Mouse (Mus musculus) kidney, postnatal 10 days (tissue): Measurements from ENCODE around the gene Olfr90.
"Not testable (repeated sequence)": the region's sequence is repeated elsewhere in the genome, so short reads cannot be mapped to it uniquely, and the experiment has no call there.

Experiments
- DNase-seq: peaks from one replicate; pipeline ENCODE4 v3.0.0; 2021; ENCODE audit warnings: mixed read lengths

Gene Olfr90

DNA sequence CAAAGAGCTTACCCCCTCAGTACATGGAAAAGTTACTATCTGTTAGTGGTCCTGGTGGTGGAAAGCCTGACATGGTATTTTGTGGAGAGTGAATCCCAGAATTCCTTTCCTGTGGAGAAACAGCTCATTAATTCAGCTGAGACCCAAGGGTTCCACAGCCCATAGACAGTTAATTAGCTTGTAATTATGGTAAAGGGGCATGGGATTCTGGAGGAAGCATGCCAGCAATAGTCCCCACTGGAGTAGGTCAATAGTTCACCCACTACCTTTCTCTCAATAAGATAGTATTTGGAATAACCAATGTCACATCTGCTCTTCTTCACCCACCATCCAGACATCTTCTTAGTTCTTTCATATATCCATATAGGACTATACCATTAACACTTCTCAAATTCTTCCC, at the start of gene Olfr90:
Gene Olfr90 (minus strand): TSS at position 101 of the 400 bp plus-strand sequence.
- DNase-seq = no peak

- DNase-seq = not testable (repeated sequence)
Observed at GRCm38 (mm10) chr17:37131366-37131765, 43.1 kb upstream of the Olfr90 start.

- DNase-seq = no peak
Observed at GRCm38 (mm10) chr17:37119988-37120387, 31.7 kb upstream of the Olfr90 start, which contains the start of gene Olfr92. Gene Olfr92 (minus strand): TSS chr17:37120088.

- DNase-seq = no peak
Observed at GRCm38 (mm10) chr17:37098178-37098577, 9.9 kb upstream of the Olfr90 start, which contains the start of gene Olfr91. Gene Olfr91 (minus strand): TSS chr17:37098278.

GRCm38 (mm10) chr17:37093289-37093688, 5.0 kb upstream of the Olfr90 start:
- no peak for DNase-seq

- DNase-seq = no peak
Observed at GRCm38 (mm10) chr17:37092198-37092597, 3.9 kb upstream of the Olfr90 start.

DNA sequence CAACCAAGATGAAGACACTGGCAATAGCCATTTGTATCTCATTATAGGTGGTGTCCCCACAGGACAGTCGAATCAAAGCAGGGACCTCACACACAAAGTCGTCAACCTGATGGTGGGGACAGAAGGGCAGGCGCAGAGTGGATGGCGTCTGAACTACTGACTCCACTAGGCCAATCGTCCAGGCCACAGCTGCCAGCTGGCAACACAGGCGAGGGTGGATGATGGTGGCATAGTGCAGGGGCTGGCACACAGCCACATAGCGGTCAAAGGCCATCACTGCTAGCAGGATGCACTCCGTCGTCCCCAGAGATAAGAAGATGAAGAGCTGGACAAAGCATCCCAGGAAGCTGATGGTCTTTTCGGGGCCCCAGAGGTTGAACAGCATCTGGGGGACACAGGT, 2.8 kb downstream of the Olfr90 start:
- no peak for DNase-seq

- no peak for DNase-seq
Observed at GRCm38 (mm10) chr17:37084632-37085031, 3.7 kb downstream of the Olfr90 start.

DNA sequence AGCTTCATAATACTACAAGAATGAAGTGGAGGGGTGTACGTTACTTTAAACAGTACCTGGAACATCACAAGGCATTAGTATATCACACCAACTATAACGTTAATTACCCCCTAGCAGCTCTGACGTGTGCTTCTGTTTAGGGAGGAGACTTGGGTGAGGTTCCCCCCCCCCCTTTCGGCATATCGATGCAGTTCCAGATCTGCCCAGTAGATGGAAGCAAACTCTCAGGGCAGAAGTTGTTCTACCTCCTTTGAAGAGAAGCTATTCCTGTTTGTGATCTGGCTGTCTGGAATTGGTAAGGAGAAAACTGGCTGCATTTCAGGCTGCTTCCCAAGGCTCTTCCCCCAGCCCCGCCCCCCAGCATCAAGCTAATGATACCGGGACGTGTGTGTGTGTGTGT, 5.0 kb downstream of the Olfr90 start:
- DNase-seq = peak; percentile 75

- DNase-seq = no peak
Observed at GRCm38 (mm10) chr17:37081659-37082058, 6.6 kb downstream of the Olfr90 start.

GRCm38 (mm10) chr17:37080119-37080518, 8.2 kb downstream of the Olfr90 start:
- peak; percentile 74 for DNase-seq

- no peak for DNase-seq
Observed at GRCm38 (mm10) chr17:37078990-37079389, 9.3 kb downstream of the Olfr90 start.

DNA sequence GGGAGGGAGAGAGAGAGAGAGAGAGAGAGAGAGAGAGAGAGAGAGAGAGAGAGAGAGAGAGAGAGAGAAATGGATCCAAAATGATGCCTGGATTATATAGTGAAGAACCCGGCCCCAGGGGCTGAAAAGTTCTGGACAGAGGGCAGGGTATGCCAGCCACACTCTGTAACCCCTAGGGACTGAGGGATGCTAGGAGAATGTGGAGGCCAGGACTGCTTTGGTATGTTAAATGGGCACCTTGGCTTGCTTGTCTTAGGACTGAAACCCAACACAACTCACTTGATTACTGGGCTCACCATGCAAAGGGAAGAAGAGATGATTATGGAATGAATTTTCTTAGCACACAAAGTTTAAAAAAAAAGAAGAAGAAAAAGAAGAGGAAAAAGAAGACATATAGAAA, 10.1 kb downstream of the Olfr90 start:
- DNase-seq = no peak

DNA sequence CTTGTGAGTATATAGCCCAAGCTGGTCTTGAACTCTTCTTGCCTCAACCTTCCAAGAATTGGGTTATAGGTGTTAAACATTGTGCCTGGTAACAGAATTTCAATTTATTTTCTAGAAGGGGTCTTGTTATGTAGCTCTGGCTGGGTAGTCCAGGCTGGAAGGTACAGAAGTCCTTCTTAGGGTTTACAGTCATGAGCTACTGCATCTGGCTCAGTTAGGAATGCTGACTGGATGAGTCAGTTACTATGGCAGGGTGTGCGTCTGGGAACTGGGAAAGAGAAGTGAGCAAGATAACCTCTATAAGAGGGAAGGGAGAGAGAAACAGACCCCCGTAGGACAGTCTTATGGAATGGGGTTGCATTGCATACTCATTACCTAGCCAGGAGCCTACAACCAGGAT, 12.5 kb downstream of the Olfr90 start:
- DNase-seq = no peak

- no peak for DNase-seq
Observed at GRCm38 (mm10) chr17:37075181-37075580, 13.1 kb downstream of the Olfr90 start.

GRCm38 (mm10) chr17:37072730-37073276, 15.5 kb downstream of the Olfr90 start:
- no peak for DNase-seq

- no peak for DNase-seq
Observed at GRCm38 (mm10) chr17:37072080-37072729, 16.1 kb downstream of the Olfr90 start.

DNA sequence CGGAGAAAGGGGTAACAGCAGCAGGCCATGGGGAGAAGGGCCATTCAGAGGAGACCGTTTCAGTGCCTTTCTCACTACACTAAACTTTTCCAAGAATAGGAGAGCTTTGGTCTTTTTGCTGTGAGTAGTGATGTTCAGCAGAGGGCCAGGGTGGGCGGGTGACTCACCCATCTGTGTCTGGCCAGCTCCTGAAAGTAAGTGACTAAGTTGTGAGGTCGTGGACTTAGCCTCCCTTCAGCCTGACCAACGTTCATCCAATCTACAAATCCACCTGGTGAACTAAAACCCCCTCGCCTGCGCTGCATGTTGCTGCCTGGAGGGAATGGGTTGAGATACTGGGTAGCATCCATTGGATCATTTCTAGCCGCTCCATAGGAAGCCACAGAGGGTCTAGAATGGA, 18.2 kb downstream of the Olfr90 start:
- DNase-seq = no peak

DNA sequence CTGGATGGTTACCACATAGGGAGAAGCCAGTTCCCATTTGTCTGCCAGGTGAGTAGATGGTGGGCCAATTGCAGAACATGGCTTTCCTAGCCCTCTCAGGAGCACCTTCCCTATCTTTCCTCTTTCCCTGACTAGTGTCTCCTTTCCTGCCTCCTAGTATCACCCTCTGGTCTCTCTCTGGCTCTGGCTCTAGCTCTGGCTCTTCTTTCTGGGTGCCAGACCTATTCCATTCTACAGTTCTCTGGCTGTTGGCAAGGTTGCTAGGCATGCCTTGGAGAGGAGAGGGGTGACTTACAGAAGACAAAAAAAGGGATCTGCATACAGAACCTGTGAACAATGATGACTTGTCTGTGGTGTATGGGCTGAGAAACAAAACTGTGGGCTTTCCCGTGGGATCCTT, 20.4 kb downstream of the Olfr90 start:
- no peak for DNase-seq

- DNase-seq = no peak
Observed at GRCm38 (mm10) chr17:37065993-37066392, 22.3 kb downstream of the Olfr90 start.

DNA sequence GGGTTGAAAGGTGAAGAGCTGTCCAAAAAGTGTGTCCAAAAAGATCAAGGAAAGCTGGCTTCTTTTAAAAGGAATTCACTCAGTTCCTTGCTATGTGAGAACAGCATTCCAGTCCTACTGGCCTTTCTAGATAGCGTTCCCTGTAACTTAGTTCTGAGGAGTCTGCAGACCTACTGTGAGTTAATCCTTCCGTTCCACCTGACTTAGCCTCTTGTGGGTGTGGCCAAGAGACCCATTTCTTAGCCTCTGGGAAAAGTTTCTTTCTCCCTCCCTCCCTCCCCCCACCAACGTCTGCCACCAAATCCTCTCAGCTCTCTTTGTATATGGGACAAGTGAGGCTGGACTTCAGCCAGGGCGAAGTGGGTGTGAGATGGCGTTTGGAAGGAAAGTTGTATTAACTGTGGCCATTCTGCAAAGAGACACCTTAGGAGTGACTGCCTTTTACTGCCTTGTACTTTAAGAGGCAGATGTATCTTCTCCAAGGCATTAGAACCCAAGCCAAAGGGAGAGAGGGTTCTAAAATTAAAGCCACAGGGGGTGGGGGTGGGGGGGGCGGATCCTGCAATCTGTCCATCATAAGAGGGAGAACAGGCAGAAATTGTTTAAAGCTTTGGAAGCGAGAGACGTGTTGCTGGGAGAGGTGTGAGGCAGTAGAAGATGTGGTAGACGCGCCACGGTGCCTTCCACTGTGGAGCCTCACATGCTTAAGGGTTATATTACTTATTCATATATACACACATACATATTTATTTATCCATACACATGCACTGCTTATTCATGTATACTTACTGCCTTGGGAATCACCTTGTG, 24.4 kb downstream of the Olfr90 start:
- no peak for DNase-seq

GRCm38 (mm10) chr17:37063063-37063462, 25.2 kb downstream of the Olfr90 start:
- no peak for DNase-seq

GRCm38 (mm10) chr17:37062101-37062641, 26.1 kb downstream of the Olfr90 start:
- DNase-seq = no peak

DNA sequence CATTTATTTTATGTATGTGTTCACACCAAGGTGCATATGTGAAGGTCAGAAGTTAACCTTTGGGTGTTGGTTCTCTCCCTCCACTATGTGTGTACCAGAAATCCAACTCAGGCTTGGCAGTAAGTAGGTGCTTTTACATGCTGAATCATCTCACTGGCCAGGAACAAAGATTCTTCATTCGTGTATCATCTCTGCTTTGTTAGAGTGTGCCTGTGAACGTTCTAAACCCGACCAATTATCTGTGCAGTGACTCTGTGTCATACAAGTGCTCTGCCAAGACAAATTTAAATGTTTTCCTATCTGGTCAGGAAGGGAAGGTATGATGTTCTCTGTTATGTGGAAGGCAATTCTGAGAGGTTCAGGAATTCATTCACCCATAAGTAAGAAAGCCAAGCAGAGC, 26.9 kb downstream of the Olfr90 start:
- no peak for DNase-seq
